Mouse (Mus musculus) small intestine, adult 2 months (tissue): ENCODE measurements around the gene Dnajc27.

Source experiments
- CTCF ChIP-seq: fragments of 200-500 bp; IDR thresholded peaks from 2 replicates; pipeline ENCODE4 v1.5.1; 2012; ENCODE audit warnings: low read depth, mild to moderate bottlenecking, control low read depth, inconsistent platforms, low read length, moderate library complexity, mixed read lengths; ENCODE audit not compliant: insufficient replicate concordance, insufficient read length; ENCODE audit errors: extremely low read depth
- POLR2A ChIP-seq: fragments of 200-500 bp; IDR thresholded peaks from 2 replicates; pipeline ENCODE4 v1.6.1; 2012; ENCODE audit warnings: low read depth, mild to moderate bottlenecking, control low read depth, inconsistent platforms, low read length, moderate library complexity

DNA sequence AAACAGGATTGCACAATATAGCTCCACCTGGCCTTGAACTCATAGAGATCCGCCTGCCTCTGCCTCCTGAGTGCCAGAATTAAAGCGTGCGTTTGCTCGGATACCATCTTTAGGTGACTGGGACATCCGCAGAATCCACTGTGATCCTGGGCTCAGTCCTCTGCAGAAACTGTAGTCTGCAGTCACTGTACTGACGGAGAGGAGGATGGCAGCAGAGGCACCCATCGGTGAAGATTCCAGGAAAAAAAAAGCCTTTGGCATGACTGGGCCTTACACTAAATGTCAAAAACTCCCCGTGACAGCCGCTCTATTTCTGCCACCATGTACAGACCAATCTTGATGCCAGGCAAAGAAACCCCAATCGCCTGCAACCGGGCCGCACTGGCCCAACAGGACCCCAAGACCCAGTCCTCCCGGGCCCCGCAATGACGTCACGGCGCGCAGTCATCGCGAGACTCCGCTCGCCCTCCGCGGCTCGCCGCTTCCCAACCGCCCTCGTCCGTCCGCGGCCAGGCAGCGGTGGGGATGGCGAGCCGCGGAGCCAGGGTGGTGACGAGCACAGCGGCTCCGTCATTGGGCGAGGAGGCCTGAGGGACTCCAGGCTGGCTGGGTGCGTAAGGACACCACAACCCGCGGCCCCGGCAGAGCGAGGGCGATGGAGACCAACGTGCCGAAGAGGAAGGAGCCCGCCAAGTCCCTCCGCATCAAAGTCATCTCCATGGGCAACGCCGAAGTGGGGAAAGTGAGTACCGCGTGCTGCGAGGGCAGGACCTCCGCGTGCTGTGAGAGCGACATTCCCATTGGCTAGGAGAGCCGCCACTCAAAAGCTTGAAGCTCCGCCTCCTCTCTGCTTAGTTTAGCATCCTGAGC lies at the start of gene Dnajc27:
- no peak for TF ChIP-seq CTCF
- TF ChIP-seq POLR2A, result peak; percentile 32; the same call in 1 of the 2 replicates
